Mouse (Mus musculus) heart, embryonic 16.5 days (tissue): ENCODE measurements at regions not wholly inside any gene's neighbourhood (a gene's known extent, or its start where the extent isn't known, plus 50 kb on each side); places are given as distances from the start of the nearest gene placed in this dataset.

Experiments used
- ATAC-seq: fragments of 200-750 bp; cut with Nextera tagmentation; replicated peaks from 2 replicates; pipeline ENCODE4 v1.8.0; 2017; ENCODE audit warnings: moderate number of reproducible peaks; ENCODE audit not compliant: insufficient read depth, low FRiP score; ENCODE audit errors: extremely low read depth
- H3K27ac ChIP-seq: fragments of 300-500 bp; sonication (generic); 2 replicates; pipeline ENCODE4 v1.5.1; 2014; ENCODE audit warnings: mild to moderate bottlenecking, low read length, control low read depth, moderate library complexity
- H3K27me3 ChIP-seq: fragments of 300-500 bp; sonication (generic); 2 replicates; pipeline ENCODE4 v1.6.1; 2014; ENCODE audit warnings: low read length, mixed read lengths; ENCODE audit not compliant: control insufficient read depth, insufficient read depth
- H3K36me3 ChIP-seq: fragments of 300-500 bp; sonication (generic); 2 replicates; pipeline ENCODE4 v1.6.1; 2014; ENCODE audit not compliant: control insufficient read depth, insufficient read depth
- H3K4me1 ChIP-seq: fragments of 300-500 bp; sonication (generic); 2 replicates; pipeline ENCODE4 v1.6.1; 2014; ENCODE audit warnings: low read length, mixed read lengths; ENCODE audit not compliant: control insufficient read depth, insufficient read depth
- H3K4me2 ChIP-seq: fragments of 300-500 bp; sonication (generic); 2 replicates; pipeline ENCODE4 v1.6.1; 2014; ENCODE audit warnings: low read depth, mild to moderate bottlenecking, control low read depth, low read length
- H3K4me3 ChIP-seq: fragments of 300-500 bp; sonication (generic); 2 replicates; pipeline ENCODE4 v1.5.1; 2014; ENCODE audit warnings: mild to moderate bottlenecking, control low read depth, low read length
- H3K9ac ChIP-seq: fragments of 300-500 bp; sonication (generic); 2 replicates; pipeline ENCODE4 v1.6.1; 2014; ENCODE audit warnings: low read length, control low read depth
- H3K9me3 ChIP-seq: fragments of 300-500 bp; sonication (generic); replicated peaks from 2 replicates; pipeline ENCODE4 v1.6.1; 2016; ENCODE audit warnings: low read length; ENCODE audit not compliant: control insufficient read depth
- whole genome bisulfite sequencing: fragments of 180-500 bp; shearing (Covaris S2); extraction: QIAGEN DNeasy Blood & Tissue Kit; methylation state at CpG from one replicate; pipeline ENCODE4 v1.1.7; 2014; 5-methylcytosine and 5-hydroxymethylcytosine counted together

DNA sequence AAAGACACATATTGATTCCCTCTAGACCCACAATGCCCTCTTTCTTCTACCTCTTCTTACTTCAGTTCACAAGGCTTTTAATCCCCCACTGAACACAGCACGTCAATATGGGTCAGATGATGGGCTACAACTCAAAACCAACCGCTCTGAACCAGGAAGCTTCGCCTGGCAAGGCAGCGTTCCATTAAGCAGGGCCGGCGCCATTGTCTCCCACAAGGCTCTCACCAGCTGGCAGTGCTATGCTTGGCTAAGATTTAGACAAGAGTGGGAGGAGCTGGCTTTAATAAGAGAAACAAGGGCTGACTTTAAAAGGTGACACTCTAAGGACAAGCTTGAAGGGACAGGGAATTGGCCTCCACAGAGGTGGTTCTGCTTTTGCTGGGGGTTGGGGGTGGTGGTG lies 192.3 kb upstream of the Slc24a2 start:
- Histone ChIP-seq H3K4me1 (no peaks in the 10 kb centered on the region), H3K36me3 (no peaks in the 10 kb centered on the region), H3K4me3 (no peak overlapping the region), H3K9ac (no peak overlapping the region), H3K27ac (no peak overlapping the region), H3K27me3 (no peaks in the 10 kb centered on the region), H3K4me2 (no peak overlapping the region), H3K9me3 (no peaks in the 10 kb centered on the region)
- 76% methylated on average over 6 of the region's 6 CpGs for WGBS
- no peak for ATAC-seq

DNA sequence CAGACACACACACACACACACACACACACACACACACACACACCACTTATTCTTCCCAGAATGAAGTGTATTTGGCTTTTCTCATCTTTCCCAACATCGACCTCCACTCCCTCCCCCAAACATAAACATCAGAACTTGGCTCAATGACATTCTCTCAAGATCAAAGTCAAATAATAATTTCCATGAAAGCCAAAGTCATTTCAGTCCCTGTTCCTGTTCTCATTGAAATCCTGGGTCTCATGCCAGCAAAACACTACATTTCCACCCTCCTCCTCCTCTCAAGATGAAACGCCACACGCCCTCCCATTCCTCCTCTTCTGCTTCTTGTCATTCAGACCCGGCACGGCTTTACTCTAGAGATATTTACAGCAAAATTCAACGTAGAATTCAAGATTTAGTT lies 173.1 kb upstream of the Slc24a2 start:
- no peak overlapping the region for H3K27ac ChIP-seq
- H3K9ac ChIP-seq, result no peak overlapping the region
- no peak overlapping the region for H3K4me2 ChIP-seq
- H3K4me3 ChIP-seq, result no peak overlapping the region
- no peaks in the 10 kb centered on the region for H3K36me3 ChIP-seq
- H3K27me3 ChIP-seq, result no peaks in the 10 kb centered on the region
- ATAC-seq, result no peak
- 53% methylated on average over 6 of the region's 6 CpGs for WGBS
- 0 out of 2 replicates have a peak, but pooled peaks cover 2% of the 10 kb centered on the region for H3K9me3 ChIP-seq
- peaks cover 5% of the 10 kb centered on the region; the same call in 1 of the 2 replicates for H3K4me1 ChIP-seq

DNA sequence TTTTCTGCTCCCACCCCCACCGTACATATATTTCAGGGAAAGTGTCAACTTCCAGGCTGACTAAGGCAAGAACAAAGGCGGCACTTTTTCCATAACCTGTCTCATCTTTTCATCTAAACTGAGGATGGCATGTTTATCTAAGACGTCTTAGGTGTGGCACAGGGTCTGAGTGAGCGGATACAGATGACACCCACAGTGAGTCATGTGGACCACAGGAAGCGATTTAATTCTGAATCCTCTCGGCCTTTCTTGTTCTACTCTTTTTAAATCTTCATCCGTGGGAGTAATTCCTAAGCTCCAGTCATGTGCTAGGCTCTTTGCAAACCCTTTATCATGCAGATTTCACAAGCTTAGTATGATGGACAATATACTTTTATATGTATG lies 171.9 kb upstream of the Slc24a2 start:
- WGBS, result 63% methylated on average over 7 of the region's 7 CpGs
- H3K27me3 ChIP-seq, result no peaks in the 10 kb centered on the region
- peak overlapping the region; percentile 61 for H3K4me2 ChIP-seq
- no peak for ATAC-seq
- H3K4me1 ChIP-seq, result peaks cover 5% of the 10 kb centered on the region; the same call in 1 of the 2 replicates
- no peak overlapping the region for H3K4me3 ChIP-seq
- H3K36me3 ChIP-seq, result no peaks in the 10 kb centered on the region
- H3K9me3 ChIP-seq, result 0 out of 2 replicates have a peak, but pooled peaks cover 2% of the 10 kb centered on the region
- H3K9ac ChIP-seq, result no peak overlapping the region
- no peak overlapping the region for H3K27ac ChIP-seq

DNA sequence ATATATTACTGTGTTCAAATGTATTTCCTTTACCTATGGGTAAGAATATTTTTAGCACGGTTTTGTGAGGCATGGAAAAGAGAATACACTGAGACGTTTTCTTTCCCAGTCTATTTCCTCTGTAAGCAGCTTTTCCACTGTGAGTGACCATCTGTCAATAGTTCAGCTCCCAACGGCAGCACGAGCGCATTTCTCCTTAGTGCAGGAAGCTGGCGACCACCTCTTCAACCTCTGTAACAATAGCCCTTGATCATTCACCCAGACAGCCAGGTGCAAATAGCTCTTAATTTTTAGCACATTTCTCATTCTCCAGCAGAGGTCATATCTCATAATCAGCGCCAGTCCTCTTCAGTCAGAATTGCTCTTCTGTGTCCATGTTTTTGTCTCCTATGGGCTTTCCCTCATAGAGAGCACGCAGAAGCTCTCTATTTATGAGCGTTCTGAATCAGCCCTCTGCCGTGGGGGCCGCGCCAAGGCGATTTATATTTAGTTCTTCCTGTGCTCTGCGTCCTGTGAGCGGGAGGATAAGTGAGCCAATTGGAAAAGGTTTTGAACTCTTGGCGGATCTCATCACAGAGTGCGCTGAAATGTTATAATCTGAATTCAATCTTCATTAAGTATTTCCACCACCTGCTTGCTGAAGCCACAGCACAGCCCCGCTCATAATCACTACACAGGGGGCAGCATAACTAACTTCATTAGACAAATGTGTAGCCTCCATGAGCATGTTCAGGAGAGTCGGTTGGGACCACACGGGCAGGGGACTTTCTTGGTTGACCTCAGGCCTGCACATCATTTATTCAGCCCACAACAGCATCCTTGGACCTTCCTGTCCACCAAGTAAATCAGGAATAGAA lies 171.3 kb upstream of the Slc24a2 start:
- 0 out of 2 replicates have a peak, but pooled peaks cover 2% of the 10 kb centered on the region for H3K9me3 ChIP-seq
- H3K9ac ChIP-seq, result 0 out of 2 replicates have a peak overlapping the region, but pooled peaks have one; percentile 6
- WGBS, result 30% methylated on average over 20 of the region's 20 CpGs
- H3K27me3 ChIP-seq, result no peaks in the 10 kb centered on the region
- peak overlapping the region; percentile 20 for H3K4me3 ChIP-seq
- no peaks in the 10 kb centered on the region for H3K36me3 ChIP-seq
- H3K4me2 ChIP-seq, result peak overlapping the region; percentile 61
- peak; percentile 65 for ATAC-seq
- peaks cover 5% of the 10 kb centered on the region; the same call in 1 of the 2 replicates for H3K4me1 ChIP-seq
- peak overlapping the region; percentile 33 for H3K27ac ChIP-seq

DNA sequence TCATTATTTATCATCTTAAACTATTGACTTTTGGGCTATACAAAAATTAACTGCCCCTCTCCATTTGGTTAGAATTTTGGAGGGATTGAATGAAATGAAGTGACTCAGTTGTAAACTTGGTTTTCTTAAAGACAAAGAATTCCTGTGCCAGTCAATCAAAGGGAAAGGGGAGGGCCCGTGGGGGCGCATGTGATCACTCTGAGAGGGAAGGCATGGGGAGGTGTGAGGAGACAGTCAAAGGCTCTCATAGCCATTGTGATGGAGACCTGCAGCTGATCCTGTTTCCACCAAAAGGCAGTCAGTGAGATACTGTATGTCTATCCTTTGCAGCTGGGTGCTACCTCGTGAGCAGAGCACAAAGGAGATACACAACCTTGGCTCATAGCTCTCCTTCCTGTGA lies 156.6 kb upstream of the Slc24a2 start:
- Histone ChIP-seq H3K9ac (no peak overlapping the region), H3K27me3 (no peaks in the 10 kb centered on the region), H3K4me2 (no peak overlapping the region), H3K9me3 (no peaks in the 10 kb centered on the region), H3K4me3 (no peak overlapping the region), H3K4me1 (no peaks in the 10 kb centered on the region), H3K36me3 (no peaks in the 10 kb centered on the region), H3K27ac (no peak overlapping the region)
- ATAC-seq, result no peak
- 82% methylated on average over 3 of the region's 3 CpGs for WGBS

DNA sequence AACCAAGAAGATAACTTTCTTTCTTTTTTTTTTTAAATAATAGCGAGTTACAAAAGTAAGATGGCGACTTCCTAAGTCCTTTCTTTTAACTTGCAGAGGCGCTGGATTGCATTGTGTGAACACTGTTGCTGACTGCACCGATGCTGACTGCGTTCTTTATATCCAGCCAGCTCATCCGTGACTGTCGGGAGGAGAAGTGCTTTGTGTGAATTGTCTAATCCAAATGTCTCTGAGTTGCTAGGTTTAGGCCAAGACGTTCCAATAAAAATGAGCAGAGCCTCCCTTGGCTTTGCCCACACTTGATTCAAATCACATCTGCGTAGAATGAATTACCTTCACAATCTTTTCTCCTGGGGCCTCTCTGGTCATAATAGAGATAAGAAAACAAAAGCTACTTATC lies 156.0 kb upstream of the Slc24a2 start:
- H3K4me3 ChIP-seq, result no peak overlapping the region
- H3K27ac ChIP-seq, result no peak overlapping the region
- H3K4me1 ChIP-seq, result no peaks in the 10 kb centered on the region
- no peaks in the 10 kb centered on the region for H3K36me3 ChIP-seq
- no peak overlapping the region for H3K4me2 ChIP-seq
- no peaks in the 10 kb centered on the region for H3K9me3 ChIP-seq
- no peaks in the 10 kb centered on the region for H3K27me3 ChIP-seq
- H3K9ac ChIP-seq, result no peak overlapping the region
- no peak for ATAC-seq
- 82% methylated on average over 9 of the region's 9 CpGs for WGBS

DNA sequence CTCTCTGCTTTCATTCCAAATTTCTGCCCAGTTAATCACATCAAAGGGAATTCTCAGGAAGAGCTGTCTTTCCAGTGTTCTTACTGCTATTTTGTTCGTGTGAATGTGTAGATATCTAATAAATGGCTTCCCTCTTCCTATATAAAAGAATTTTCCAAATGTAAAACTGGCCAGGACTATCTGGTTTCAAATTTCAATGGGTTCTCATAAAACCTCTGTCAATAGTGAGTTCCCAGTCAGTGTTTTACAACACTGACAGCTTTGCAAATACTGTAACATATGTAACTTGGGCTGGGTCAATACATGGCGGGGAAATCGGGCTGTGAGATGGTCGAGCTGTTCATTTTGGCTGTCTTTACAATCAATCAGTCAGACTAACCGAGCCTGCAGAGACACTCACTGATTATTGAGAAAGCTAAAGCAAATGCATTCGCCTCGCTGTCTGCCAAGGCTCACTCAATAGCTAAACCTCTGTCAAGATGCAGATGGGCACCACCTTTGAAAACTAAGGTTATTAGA lies 155.0 kb upstream of the Slc24a2 start:
- Histone ChIP-seq H3K27ac (no peak overlapping the region), H3K9ac (no peak overlapping the region), H3K9me3 (no peaks in the 10 kb centered on the region), H3K27me3 (no peaks in the 10 kb centered on the region), H3K4me3 (no peak overlapping the region), H3K4me1 (no peaks in the 10 kb centered on the region), H3K36me3 (no peaks in the 10 kb centered on the region), H3K4me2 (no peak overlapping the region)
- WGBS, result 63% methylated on average over 7 of the region's 7 CpGs
- no peak for ATAC-seq

DNA sequence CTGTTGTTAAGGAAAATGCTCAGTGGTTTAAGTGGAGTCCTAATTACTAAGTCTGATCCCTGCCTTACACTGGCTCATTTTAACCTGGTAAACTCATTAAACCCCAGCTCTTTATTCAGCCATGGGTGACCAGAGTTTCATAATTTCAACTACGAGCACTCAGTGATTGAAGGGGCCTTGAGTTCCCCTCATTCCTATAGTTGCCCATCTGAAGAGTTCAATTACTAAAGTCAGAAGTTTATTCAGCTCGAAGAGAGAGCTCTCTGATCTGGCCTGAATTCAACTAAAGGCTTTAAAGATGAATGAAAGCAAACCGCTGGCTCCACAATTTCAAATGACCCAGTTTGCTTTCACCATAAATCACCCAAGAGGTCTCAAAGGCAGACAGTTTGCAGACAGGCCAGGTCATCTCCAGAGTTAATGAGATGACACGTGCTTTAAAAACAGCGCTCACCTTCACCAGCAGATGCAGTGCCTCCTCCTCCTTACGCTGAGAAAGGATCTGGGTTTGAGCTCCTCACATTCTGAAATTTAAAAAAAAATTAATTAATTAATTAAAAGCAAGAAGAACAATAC lies 154.3 kb upstream of the Slc24a2 start:
- Histone ChIP-seq H3K27ac (no peak overlapping the region), H3K4me3 (no peak overlapping the region), H3K4me1 (no peaks in the 10 kb centered on the region), H3K36me3 (no peaks in the 10 kb centered on the region), H3K27me3 (no peaks in the 10 kb centered on the region), H3K9ac (no peak overlapping the region), H3K9me3 (no peaks in the 10 kb centered on the region), H3K4me2 (no peak overlapping the region)
- 63% methylated on average over 6 of the region's 6 CpGs for WGBS
- no peak for ATAC-seq

DNA sequence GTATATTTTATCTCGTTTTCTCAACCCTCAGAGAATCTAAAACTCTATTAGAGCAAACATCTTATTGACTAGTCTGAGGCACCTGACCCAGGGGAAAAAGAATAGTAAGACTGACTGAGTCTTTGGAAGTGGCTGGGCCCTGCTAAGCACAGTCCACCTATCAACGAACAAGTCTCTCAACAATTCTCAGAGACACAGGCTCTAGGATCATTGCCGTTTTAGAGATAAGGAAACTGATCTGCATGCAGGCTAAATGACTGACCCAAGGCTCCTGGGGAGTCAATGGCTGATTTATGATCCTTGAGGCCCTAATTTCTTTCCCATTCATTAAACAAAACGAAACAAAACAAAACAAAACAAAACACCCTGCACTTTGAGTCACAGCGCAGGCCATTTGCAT lies 150.4 kb upstream of the Slc24a2 start:
- H3K4me3 ChIP-seq, result no peak overlapping the region
- ATAC-seq, result no peak
- WGBS, result 58% methylated on average over 5 of the region's 5 CpGs
- no peak overlapping the region for H3K9ac ChIP-seq
- H3K36me3 ChIP-seq, result no peaks in the 10 kb centered on the region
- H3K9me3 ChIP-seq, result no peaks in the 10 kb centered on the region
- no peak overlapping the region for H3K27ac ChIP-seq
- H3K4me2 ChIP-seq, result no peak overlapping the region
- no peaks in the 10 kb centered on the region for H3K4me1 ChIP-seq
- no peaks in the 10 kb centered on the region for H3K27me3 ChIP-seq
